Mouse (Mus musculus) CH12.LX (cell line): Measurements from ENCODE around the gene Tmem119. TPM values are rescaled to one million over a fixed set of nuclear protein-coding genes. Genes with fewer than 3 reads are reported as not detected.
"Not testable (repeated sequence)": the region's sequence is repeated elsewhere in the genome, so short reads cannot be mapped to it uniquely, and the experiment has no call there.

Experiments
- DNase-seq: peaks from one replicate; pipeline ENCODE4 v3.0.0-alpha.2; 2013; ENCODE audit errors: extremely low read depth
- H3K27ac ChIP-seq: 2 replicates; pipeline ENCODE4 v1.5.1; 2012; ENCODE audit warnings: low read depth, mild to moderate bottlenecking, control low read depth, moderate library complexity; ENCODE audit not compliant: insufficient read depth
- H3K27me3 ChIP-seq: replicated peaks from 2 replicates; pipeline ENCODE3; 2012; ENCODE audit warnings: inconsistent platforms
- H3K36me3 ChIP-seq, 2 experiments: replicated peaks in 1 of 2; 2 replicates each; pipeline versions ENCODE3 to v1.6.1; 2012; ENCODE audit warnings: inconsistent platforms in 1 of 2, low read length in 1 of 2, mild to moderate bottlenecking in 1 of 2, mixed read lengths in 1 of 2, moderate library complexity in 1 of 2; ENCODE audit not compliant: control insufficient read depth in 1 of 2, insufficient read depth in 1 of 2
- H3K4me1 ChIP-seq, 2 experiments: 2 replicates each; pipeline ENCODE4 v1.6.1; 2012; ENCODE audit warnings: inconsistent platforms in 1 of 2, moderate library complexity in 1 of 2; ENCODE audit not compliant: insufficient read depth in 2 of 2, control insufficient read depth in 1 of 2
- H3K4me2 ChIP-seq: 2 replicates; pipeline ENCODE4 v1.6.1; 2012; ENCODE audit warnings: low read depth, mild to moderate bottlenecking, control low read depth; ENCODE audit not compliant: poor library complexity, insufficient read depth, severe bottlenecking
- H3K4me3 ChIP-seq, 3 experiments: fragments of 150-350 bp in 1 of 3; sonication (generic) in 1 of 3; replicated peaks in 1 of 3; 2 replicates each; pipeline versions ENCODE3 to v1.5.1; 2011 to 2012; ENCODE audit warnings: low read depth in 2 of 3, low read length in 2 of 3, mild to moderate bottlenecking in 2 of 3, moderate library complexity in 2 of 3, control low read depth in 1 of 3, improper control_type of control experiment in 1 of 3, inconsistent platforms in 1 of 3, mixed read lengths in 1 of 3; ENCODE audit not compliant: poor library complexity in 1 of 3
- H3K79me2 ChIP-seq: replicated peaks from 2 replicates; pipeline ENCODE4 v1.6.1; 2012; ENCODE audit warnings: mild to moderate bottlenecking, moderate library complexity; ENCODE audit not compliant: control insufficient read depth, poor library complexity, insufficient read depth, severe bottlenecking; ENCODE audit errors: extremely low read depth
- H3K9ac ChIP-seq: 2 replicates; pipeline ENCODE4 v1.6.1; 2012; ENCODE audit warnings: low read depth, mild to moderate bottlenecking, control low read depth, moderate library complexity; ENCODE audit not compliant: insufficient read depth
- H3K9me3 ChIP-seq: replicated peaks from 2 replicates; pipeline ENCODE3; 2012; ENCODE audit warnings: low read length, inconsistent platforms, mixed read lengths
- BHLHE40 ChIP-seq: IDR thresholded peaks from 2 replicates; pipeline ENCODE4 v1.6.1; 2011; ENCODE audit warnings: mild to moderate bottlenecking, low read depth, low read length, improper control_type of control experiment
- CHD1 ChIP-seq: IDR thresholded peaks from 2 replicates; pipeline ENCODE4 v1.6.1; 2012; ENCODE audit warnings: low read depth, low read length, improper control_type of control experiment, inconsistent platforms
- CHD2 ChIP-seq: IDR thresholded peaks from 2 replicates; pipeline ENCODE4 v1.6.1; 2011; ENCODE audit warnings: low read length, improper control_type of control experiment
- CTCF ChIP-seq, 2 experiments: IDR thresholded peaks in 1 of 2; conservative IDR thresholded peaks in 1 of 2; 2 replicates each; pipeline ENCODE4 v1.5.1; 2011 to 2012; ENCODE audit warnings: low read depth in 2 of 2, low read length in 2 of 2, improper control_type of control experiment in 1 of 2, inconsistent platforms in 1 of 2, mild to moderate bottlenecking in 1 of 2, moderate library complexity in 1 of 2
- E2F4 ChIP-seq: IDR thresholded peaks from 2 replicates; pipeline ENCODE4 v1.6.1; 2011; ENCODE audit warnings: low read depth, low read length, improper control_type of control experiment; ENCODE audit not compliant: insufficient replicate concordance
- ELF1 ChIP-seq: IDR thresholded peaks from 2 replicates; pipeline ENCODE4 v1.6.1; 2014; ENCODE audit warnings: low read depth, mild to moderate bottlenecking, inconsistent platforms, low read length, improper control_type of control experiment
- EP300 ChIP-seq: IDR thresholded peaks from 2 replicates; pipeline ENCODE4 v1.6.1; 2011; ENCODE audit warnings: low read length, improper control_type of control experiment
- ETS1 ChIP-seq: conservative IDR thresholded peaks from 2 replicates; pipeline ENCODE4 v1.6.1; 2012; ENCODE audit warnings: low read depth, mild to moderate bottlenecking, inconsistent platforms, low read length, improper control_type of control experiment, moderate library complexity
- GABPA ChIP-seq: IDR thresholded peaks from 2 replicates; pipeline ENCODE4 v1.6.1; 2012; ENCODE audit warnings: low read depth, low read length, improper control_type of control experiment, inconsistent platforms; ENCODE audit not compliant: insufficient replicate concordance
- IRF4 ChIP-seq: IDR thresholded peaks from 2 replicates; pipeline ENCODE4 v1.6.1; 2014; ENCODE audit warnings: low read depth, mild to moderate bottlenecking, inconsistent platforms, low read length, improper control_type of control experiment
- JUN ChIP-seq: IDR thresholded peaks from 2 replicates; pipeline ENCODE4 v1.6.1; 2011; ENCODE audit warnings: low read depth, mild to moderate bottlenecking, low read length, improper control_type of control experiment, moderate library complexity; ENCODE audit not compliant: insufficient read depth
- JUND ChIP-seq: conservative IDR thresholded peaks from 2 replicates; pipeline ENCODE4 v1.6.1; 2011; ENCODE audit warnings: low read depth, low read length, improper control_type of control experiment
- MAFK ChIP-seq: IDR thresholded peaks from 2 replicates; pipeline ENCODE4 v1.6.1; 2011; ENCODE audit warnings: low read length, improper control_type of control experiment; ENCODE audit not compliant: insufficient replicate concordance
- MAX ChIP-seq: IDR thresholded peaks from 2 replicates; pipeline ENCODE4 v1.6.1; 2011; ENCODE audit warnings: low read length, improper control_type of control experiment
- MAZ ChIP-seq: IDR thresholded peaks from 2 replicates; pipeline ENCODE4 v1.6.1; 2012; ENCODE audit warnings: low read depth, mild to moderate bottlenecking, inconsistent platforms, low read length, improper control_type of control experiment, moderate library complexity
- MEF2A ChIP-seq: IDR thresholded peaks from 2 replicates; pipeline ENCODE4 v1.6.1; 2014; ENCODE audit warnings: low read depth, mild to moderate bottlenecking, inconsistent platforms, low read length, improper control_type of control experiment, borderline replicate concordance
- MXI1 ChIP-seq: IDR thresholded peaks from 2 replicates; pipeline ENCODE4 v1.6.1; 2011; ENCODE audit warnings: mild to moderate bottlenecking, low read depth, low read length, improper control_type of control experiment
- MYC ChIP-seq: IDR thresholded peaks from 2 replicates; pipeline ENCODE4 v1.6.1; 2011; ENCODE audit warnings: low read depth, mild to moderate bottlenecking, improper control_type of control experiment, low read length
- NELFE ChIP-seq: IDR thresholded peaks from 2 replicates; pipeline ENCODE4 v1.6.1; 2011; ENCODE audit warnings: low read depth, low read length, improper control_type of control experiment
- NRF1 ChIP-seq: IDR thresholded peaks from 2 replicates; pipeline ENCODE4 v1.6.1; 2014; ENCODE audit warnings: low read depth, mild to moderate bottlenecking, inconsistent platforms, low read length, improper control_type of control experiment, moderate library complexity
- PAX5 ChIP-seq: IDR thresholded peaks from 2 replicates; pipeline ENCODE4 v1.6.1; 2012; ENCODE audit warnings: low read length, inconsistent platforms, mixed read lengths
- POLR2A ChIP-seq: IDR thresholded peaks from 2 replicates; pipeline ENCODE4 v1.6.1; 2011; ENCODE audit warnings: low read depth, mild to moderate bottlenecking, improper control_type of control experiment, low read length
- RCOR1 ChIP-seq: conservative IDR thresholded peaks from 2 replicates; pipeline ENCODE4 v1.6.1; 2012; ENCODE audit warnings: low read depth, mild to moderate bottlenecking, inconsistent platforms, low read length, improper control_type of control experiment
- SIN3A ChIP-seq: IDR thresholded peaks from 2 replicates; pipeline ENCODE4 v1.6.1; 2012; ENCODE audit warnings: low read length, improper control_type of control experiment, inconsistent platforms
- SMC3 ChIP-seq: IDR thresholded peaks from 2 replicates; pipeline ENCODE4 v1.6.1; 2011; ENCODE audit warnings: low read depth, low read length, improper control_type of control experiment
- TBP ChIP-seq: conservative IDR thresholded peaks from 2 replicates; pipeline ENCODE4 v1.6.1; 2011; ENCODE audit warnings: low read depth, low read length, improper control_type of control experiment
- TCF12 ChIP-seq: IDR thresholded peaks from 2 replicates; pipeline ENCODE4 v1.6.1; 2014; ENCODE audit warnings: low read depth, mild to moderate bottlenecking, inconsistent platforms, low read length, improper control_type of control experiment
- UBTF ChIP-seq: IDR thresholded peaks from 2 replicates; pipeline ENCODE4 v1.6.1; 2012; ENCODE audit warnings: low read depth, mild to moderate bottlenecking, inconsistent platforms, low read length, improper control_type of control experiment, moderate library complexity
- USF1 ChIP-seq: IDR thresholded peaks from 2 replicates; pipeline ENCODE4 v1.6.1; 2014; ENCODE audit warnings: low read depth, mild to moderate bottlenecking, inconsistent platforms, low read length, improper control_type of control experiment
- USF2 ChIP-seq: conservative IDR thresholded peaks from 2 replicates; pipeline ENCODE4 v1.6.1; 2011; ENCODE audit warnings: low read depth, low read length, improper control_type of control experiment
- ZC3H11A ChIP-seq: IDR thresholded peaks from 2 replicates; pipeline ENCODE4 v1.6.1; 2012; ENCODE audit warnings: low read depth, mild to moderate bottlenecking, inconsistent platforms, low read length, improper control_type of control experiment
- ZKSCAN1 ChIP-seq: IDR thresholded peaks from 2 replicates; pipeline ENCODE4 v1.6.1; 2012; ENCODE audit warnings: low read depth, inconsistent platforms, low read length, improper control_type of control experiment, borderline replicate concordance
- ZMIZ1 ChIP-seq: IDR thresholded peaks from 2 replicates; pipeline ENCODE4 v1.6.1; 2012; ENCODE audit warnings: low read depth, mild to moderate bottlenecking, inconsistent platforms, low read length, improper control_type of control experiment
- dilution Hi-C: fragments of 300-500 bp; cut with MboI; formaldehyde crosslinking; loops from 2 replicates; pipeline ENCODE4 v1.14.3; 2020; ENCODE audit warnings: low sequenced_read_pairs; ENCODE audit not compliant: extremely low pct_unique_long_range_greater_than_20kb, extremely low pct_ligation_motif_present
- in situ Hi-C: fragments of 300-500 bp; cut with MboI; formaldehyde crosslinking; loops from 3 replicates; pipeline ENCODE4 v1.14.3; 2019; ENCODE audit warnings: low sequenced_read_pairs, low pct_ligation_motif_present, low pct_unique_long_range_greater_than_20kb, mixed read lengths
- polyA plus RNA-seq: library from polyadenylated mRNA; unstranded; fragments of >175 nt; gene quantifications from 2 replicates; pipeline ENCODE4 v1.2.1, GENCODE M21; 2012; ENCODE audit warnings: low read depth; ENCODE audit not compliant: insufficient read length
- total RNA-seq, 2 experiments: library from RNA; depleted of rRNA; stranded (reverse); fragments of 300-350 nt in 1 of 2; fragments of >200 nt in 1 of 2; gene quantifications; 2 replicates each; pipeline ENCODE4 v1.2.3; 2012 to 2014

Tmem119 gene
- total and polyA plus RNA-seq, 3 experiments = 0.30 to 1.5 (median 1.0) TPM

DNA sequence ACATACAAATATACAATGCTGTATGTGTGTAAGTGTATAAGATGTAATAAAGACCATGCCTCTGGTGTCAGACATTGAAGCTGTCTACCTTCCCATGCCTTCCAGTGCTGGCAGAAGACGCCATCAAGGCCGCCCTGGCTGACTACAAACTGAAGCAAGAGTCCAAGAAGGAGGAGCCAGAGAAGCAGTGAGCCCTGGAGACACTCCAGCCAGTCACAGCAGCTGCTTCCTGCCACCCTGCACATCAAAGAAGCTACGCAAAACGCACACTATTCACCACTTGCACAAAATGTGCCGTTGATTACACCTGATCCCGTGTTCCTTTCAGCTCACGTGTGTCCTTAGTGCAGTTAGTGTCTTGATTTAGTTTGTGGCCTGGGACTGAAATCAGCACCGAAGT is 22.6 kb downstream of the Tmem119 start:
- H3K9me3 ChIP-seq, H3K27me3 ChIP-seq, H3K9ac ChIP-seq, H3K4me3 ChIP-seq, H3K27ac ChIP-seq, H3K4me2 ChIP-seq, dilution Hi-C loops: not testable (repeated sequence)
- Histone ChIP-seq H3K4me1 (peaks cover 36 to 65% of the 10 kb centered on the region in 2 experiments), H3K79me2 (peaks cover 14% of the 10 kb centered on the region), H3K36me3 (peaks cover 21 to 42% of the 10 kb centered on the region in 2 experiments)
- 0 out of 2 replicates have a peak, but pooled peaks have one; percentile 30 for TF ChIP-seq ETS1
- in situ Hi-C loops = loop anchor here (5.0 to 10.0 kb wide), 2 partner anchors 35 to 57 kb away; partner anchors contain the start of gene Selplg
- peak; percentile 51 for DNase-seq

DNA sequence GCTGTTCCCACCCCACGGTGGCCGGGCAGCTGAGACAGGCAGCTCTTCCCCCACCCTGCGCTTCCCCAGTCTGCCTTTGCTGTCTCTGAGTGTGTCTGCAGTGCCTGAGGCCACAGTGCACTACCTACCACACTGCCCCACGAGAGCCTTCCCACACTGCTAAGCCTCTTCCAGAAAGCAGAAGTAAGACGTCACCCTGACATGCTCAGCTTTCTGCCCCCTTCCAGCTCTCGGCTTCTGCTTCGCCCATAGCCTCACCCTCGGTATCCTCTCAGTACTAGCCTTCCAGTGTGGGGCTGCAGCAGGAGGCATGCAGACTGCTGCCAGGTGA is 23.5 kb downstream of the Tmem119 start:
- H3K4me2 ChIP-seq = 0 out of 2 replicates have a peak overlapping the region, but pooled peaks have one; percentile 14
- H3K27me3 ChIP-seq = no peaks in the 10 kb centered on the region
- H3K9me3 ChIP-seq = no peaks in the 10 kb centered on the region
- H3K27ac ChIP-seq = peak overlapping the region; percentile 95
- H3K36me3 ChIP-seq = peaks cover 21 to 42% of the 10 kb centered on the region in 2 experiments
- dilution Hi-C loops (no loop called here), in situ Hi-C loops (loop anchor here (5.0 to 10.0 kb wide), 2 partner anchors 35 to 58 kb away; partner anchors contain the start of gene Selplg)
- H3K4me1 ChIP-seq = peaks cover 33 to 57% of the 10 kb centered on the region in 2 experiments
- peak; percentile 84 for DNase-seq
- no peak overlapping the region for H3K9ac ChIP-seq
- peaks cover 14% of the 10 kb centered on the region for H3K79me2 ChIP-seq
- peak overlapping the region in 1 of 3 experiments; percentile 29 for H3K4me3 ChIP-seq
- TF ChIP-seq IRF4 = no peak
- TF ChIP-seq TCF12 = no peak
- no peak for TF ChIP-seq SMC3
- no peak for TF ChIP-seq USF2
- no peak for TF ChIP-seq ZMIZ1
- TF ChIP-seq CTCF (conservative IDR thresholded peaks at IDR 0.05 in 1 of 2, IDR thresholded peaks at IDR 0.05 in 1 of 2; ENCODE audit: low read depth in 2 of 2, low read length in 2 of 2) = no peak
- no peak for TF ChIP-seq MYC
- TF ChIP-seq E2F4 = no peak
- TF ChIP-seq NELFE = no peak
- TF ChIP-seq ELF1 = no peak
- no peak for TF ChIP-seq CHD1
- TF ChIP-seq MAZ = 0 out of 2 replicates have a peak, but pooled peaks have one; percentile 13
- TF ChIP-seq NRF1 = peak; percentile 34; the same call in 1 of the 2 replicates
- TF ChIP-seq ETS1 = no peak
- no peak for TF ChIP-seq USF1
- no peak for TF ChIP-seq ZC3H11A
- TF ChIP-seq PAX5 = no peak
- TF ChIP-seq UBTF = peak; percentile 28; the same call in 1 of the 2 replicates
- TF ChIP-seq CHD2 = no peak
- peak; percentile 48 for TF ChIP-seq BHLHE40
- no peak for TF ChIP-seq POLR2A
- no peak for TF ChIP-seq ZKSCAN1
- TF ChIP-seq MAFK = no peak
- 0 out of 2 replicates have a peak, but pooled peaks have one; percentile 15 for TF ChIP-seq JUN
- 0 out of 2 replicates have a peak, but pooled peaks have one; percentile 28 for TF ChIP-seq TBP
- TF ChIP-seq EP300 = peak; percentile 20; the same call in 1 of the 2 replicates
- 0 out of 2 replicates have a peak, but pooled peaks have one; percentile 13 for TF ChIP-seq RCOR1
- no peak for TF ChIP-seq JUND
- TF ChIP-seq MEF2A = no peak
- no peak for TF ChIP-seq GABPA
- no peak; the same call in 1 of the 2 replicates for TF ChIP-seq SIN3A
- TF ChIP-seq MAX = peak; percentile 42; the same call in 1 of the 2 replicates
- no peak for TF ChIP-seq MXI1
